Mouse (Mus musculus): ENCODE data around the gene Trem2.
"Not testable (repeated sequence)": the region's sequence is repeated elsewhere in the genome, so short reads cannot be mapped to it uniquely, and the experiment has no call there.

DNA sequence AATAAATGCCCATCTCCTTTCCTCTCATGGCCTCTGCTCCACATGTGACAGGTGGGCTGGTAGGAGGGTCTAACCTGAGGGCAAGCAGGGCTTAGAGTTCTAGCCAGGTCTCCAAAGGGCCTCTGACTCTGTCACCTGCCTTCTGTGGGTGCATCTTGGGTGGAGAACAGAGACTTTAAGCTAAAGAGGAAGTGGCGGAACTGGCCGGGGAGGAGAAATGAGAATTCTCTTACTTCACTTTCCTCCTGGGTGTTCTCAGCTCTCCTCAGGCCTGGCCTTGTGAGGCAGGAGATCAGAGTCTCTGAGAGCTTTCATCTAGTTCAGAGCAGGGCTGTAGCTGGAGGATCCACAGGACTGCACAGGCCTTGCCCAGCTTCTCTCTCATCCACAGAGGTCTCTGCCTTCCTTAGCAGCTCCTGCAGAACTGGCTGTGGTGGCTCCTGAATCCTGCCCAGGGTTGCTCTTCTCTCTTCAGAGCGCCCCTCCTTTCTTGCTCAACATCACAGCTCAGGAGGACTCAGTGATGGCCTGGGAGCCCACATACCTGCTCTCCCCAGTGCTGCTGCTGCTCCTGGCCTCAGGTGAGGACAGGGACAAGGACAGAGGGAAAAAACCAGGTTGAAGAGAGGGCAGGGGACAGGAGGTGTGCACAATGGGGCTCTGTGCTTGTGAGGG lies 30.2 kb upstream of the Trem2 start, which contains the start of gene B430306N03Rik:
- TF ChIP-seq POLR2A (IDR thresholded peaks at IDR 0.05; ENCODE audit: borderline replicate concordance, extremely low read depth, insufficient read depth, insufficient read length, poor library complexity, severe bottlenecking); CTCF (IDR thresholded peaks at IDR 0.05; ENCODE audit: borderline replicate concordance, extremely low read depth, insufficient read depth, insufficient read length): not testable (repeated sequence)

Data from brain, embryonic 14.5 days (tissue).